Mouse (Mus musculus): ENCODE results near the gene Bmp6. TPM values are rescaled to one million over a fixed set of nuclear protein-coding genes. Genes with fewer than 3 reads are reported as not detected.

Bmp6 gene
- polyA plus RNA-seq, 1 experiment, result not detected

DNA sequence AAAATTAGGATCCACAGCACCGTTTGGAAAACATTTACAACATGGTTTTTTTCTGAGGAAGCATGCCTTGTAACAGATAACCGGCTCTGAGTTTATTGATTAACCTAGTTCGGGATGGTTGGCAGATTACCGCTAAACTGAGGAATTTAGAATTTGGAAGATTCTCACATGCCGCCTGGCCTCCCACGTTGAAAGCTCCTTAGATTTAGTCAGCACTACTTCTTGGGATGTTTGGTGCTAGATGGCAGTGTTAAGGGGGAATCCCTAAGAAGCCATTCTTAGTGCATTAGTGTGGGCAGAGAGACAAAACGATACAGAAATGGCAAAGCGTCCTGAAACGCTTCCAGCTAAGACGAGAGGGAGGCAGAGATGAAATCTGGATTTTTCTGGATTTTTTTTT lies 8.1 kb downstream of the Bmp6 start:
- no peak overlapping the region for H3K4me3 ChIP-seq (replicated peaks)
- peaks cover 19% of the 10 kb centered on the region for H3K4me1 ChIP-seq
- H3K9me3 ChIP-seq, result no peaks in the 10 kb centered on the region
- TF ChIP-seq FLI1 (IDR thresholded peaks at IDR 0.05; ENCODE audit: low read length) (no peak), GATA1 (IDR thresholded peaks at IDR 0.05; ENCODE audit: borderline replicate concordance, low read length) (no peak)
- H3K27me3 ChIP-seq (replicated peaks), result peaks cover 42% of the 10 kb centered on the region
- H3K36me3 ChIP-seq (replicated peaks; ENCODE audit: low read length), result no peaks in the 10 kb centered on the region

DNA sequence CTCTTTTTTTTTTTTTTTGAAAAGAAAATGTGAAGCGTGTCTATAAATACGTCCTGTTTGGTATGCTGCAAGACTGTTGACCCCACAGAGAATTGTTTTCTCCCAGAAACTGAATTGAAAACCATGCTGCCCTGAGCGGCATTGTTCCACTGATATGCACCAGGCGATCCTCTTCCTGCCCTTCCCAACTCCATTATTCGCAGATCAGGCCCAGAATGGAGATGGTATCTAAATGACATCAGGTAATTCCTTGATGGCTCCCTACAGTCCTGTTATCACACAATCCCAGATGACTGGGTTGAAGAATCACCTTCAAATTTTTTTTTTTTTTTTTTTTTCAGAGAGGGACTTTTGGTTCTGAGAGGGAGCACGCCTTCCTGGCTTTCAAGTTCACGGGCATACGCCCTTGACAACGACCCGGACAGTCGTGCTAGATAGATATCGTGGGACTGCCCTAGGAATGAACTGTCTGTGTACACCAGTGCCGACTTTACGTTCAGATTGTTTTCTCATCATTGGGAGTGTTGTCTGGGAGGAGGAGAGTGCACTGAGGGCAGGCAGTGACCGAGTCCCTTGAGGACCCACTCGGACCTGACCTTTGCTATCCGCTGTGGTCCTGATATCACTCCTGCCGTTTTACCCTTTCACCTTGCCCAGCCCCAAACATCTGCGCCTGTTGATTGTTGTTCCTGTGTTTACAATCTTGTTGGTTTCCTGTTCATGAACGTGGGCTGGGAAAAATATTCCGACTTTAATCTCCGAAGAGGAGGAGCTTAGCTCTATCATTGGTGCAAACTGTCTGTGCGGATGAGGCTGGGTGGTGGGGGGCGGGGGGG lies 8.7 kb downstream of the Bmp6 start:
- H3K36me3 ChIP-seq (replicated peaks; ENCODE audit: low read length), result no peaks in the 10 kb centered on the region
- H3K4me3 ChIP-seq (replicated peaks), result no peak overlapping the region
- H3K9me3 ChIP-seq, result no peaks in the 10 kb centered on the region
- peaks cover 19% of the 10 kb centered on the region for H3K4me1 ChIP-seq
- TF ChIP-seq GATA1 (IDR thresholded peaks at IDR 0.05; ENCODE audit: borderline replicate concordance, low read length), result no peak
- no peak for TF ChIP-seq FLI1 (IDR thresholded peaks at IDR 0.05; ENCODE audit: low read length)
- peaks cover 40% of the 10 kb centered on the region for H3K27me3 ChIP-seq (replicated peaks)

DNA sequence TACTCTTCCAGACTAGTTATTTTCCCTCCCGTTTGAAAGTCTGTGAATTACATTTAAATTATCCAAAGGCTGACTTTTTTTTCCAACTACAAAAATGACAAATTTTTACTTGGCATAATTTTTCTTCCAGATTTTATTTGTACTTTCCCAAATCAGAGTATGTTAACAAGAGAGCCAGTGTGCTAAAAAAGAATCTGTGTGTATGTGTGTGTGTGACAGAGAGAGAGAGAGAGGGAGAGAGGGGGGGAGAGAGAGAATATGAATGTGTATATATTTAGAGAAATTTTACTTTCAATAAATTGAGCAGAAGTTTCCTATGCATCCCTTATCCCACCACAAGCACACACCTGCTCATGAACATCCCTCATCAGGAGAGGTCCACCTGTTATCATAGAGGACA lies 9.4 kb downstream of the Bmp6 start:
- Histone ChIP-seq H3K4me1 (peaks cover 19% of the 10 kb centered on the region), H3K27me3 (replicated peaks) (peaks cover 35% of the 10 kb centered on the region), H3K9me3 (no peaks in the 10 kb centered on the region), H3K36me3 (replicated peaks; ENCODE audit: low read length) (no peaks in the 10 kb centered on the region), H3K4me3 (replicated peaks) (no peak overlapping the region)
- TF ChIP-seq GATA1 (IDR thresholded peaks at IDR 0.05; ENCODE audit: borderline replicate concordance, low read length), result no peak
- no peak for TF ChIP-seq FLI1 (IDR thresholded peaks at IDR 0.05; ENCODE audit: low read length)

DNA sequence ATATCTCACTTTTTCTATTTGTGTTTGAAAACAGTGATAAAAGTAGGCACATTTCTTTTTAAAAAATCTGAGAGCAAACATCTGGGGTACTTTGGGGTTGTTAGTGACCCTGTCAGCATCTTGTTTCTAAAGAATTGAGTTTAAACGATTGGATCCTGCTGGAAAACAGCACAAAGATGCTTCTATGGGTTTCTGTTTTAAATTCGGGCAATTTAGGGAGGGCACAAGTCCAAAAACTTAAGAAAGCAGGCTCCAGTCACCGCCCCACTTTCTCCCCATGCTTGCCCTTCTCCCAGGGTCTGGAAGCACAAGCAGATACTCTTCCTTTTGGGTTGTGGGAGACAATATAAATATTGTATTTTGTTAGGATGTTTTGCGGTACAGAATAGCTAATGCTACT lies 14.1 kb downstream of the Bmp6 start:
- Histone ChIP-seq H3K36me3 (replicated peaks; ENCODE audit: low read length) (no peaks in the 10 kb centered on the region), H3K4me3 (replicated peaks) (no peak overlapping the region), H3K9me3 (peaks cover 3% of the 10 kb centered on the region; the same call in 1 of the 2 replicates), H3K4me1 (no peaks in the 10 kb centered on the region), H3K27me3 (replicated peaks) (peaks cover 10% of the 10 kb centered on the region)
- TF ChIP-seq GATA1 (IDR thresholded peaks at IDR 0.05; ENCODE audit: borderline replicate concordance, low read length), result no peak

DNA sequence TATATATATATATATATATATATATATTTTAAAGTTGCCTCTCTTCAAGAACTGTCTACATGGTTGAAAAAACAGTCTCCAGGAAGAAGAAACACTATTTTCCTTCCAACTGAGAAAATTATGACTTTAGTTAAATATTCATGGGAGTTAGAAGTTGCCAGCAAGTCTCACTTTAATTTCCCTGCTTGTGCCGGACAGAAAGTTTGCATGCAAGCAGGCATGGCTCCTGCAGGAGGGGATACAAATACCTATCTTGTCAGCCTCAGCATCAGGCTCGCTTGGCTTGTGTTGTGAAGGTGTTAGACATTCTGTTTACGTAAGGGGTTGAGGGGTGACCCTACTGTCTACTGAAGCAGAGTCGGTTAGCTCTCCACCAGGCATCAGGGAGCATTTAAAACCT lies 17.8 kb downstream of the Bmp6 start:
- no peak for TF ChIP-seq GATA1 (IDR thresholded peaks at IDR 0.05; ENCODE audit: borderline replicate concordance, low read length)
- no peak for TF ChIP-seq FLI1 (IDR thresholded peaks at IDR 0.05; ENCODE audit: low read length)

DNA sequence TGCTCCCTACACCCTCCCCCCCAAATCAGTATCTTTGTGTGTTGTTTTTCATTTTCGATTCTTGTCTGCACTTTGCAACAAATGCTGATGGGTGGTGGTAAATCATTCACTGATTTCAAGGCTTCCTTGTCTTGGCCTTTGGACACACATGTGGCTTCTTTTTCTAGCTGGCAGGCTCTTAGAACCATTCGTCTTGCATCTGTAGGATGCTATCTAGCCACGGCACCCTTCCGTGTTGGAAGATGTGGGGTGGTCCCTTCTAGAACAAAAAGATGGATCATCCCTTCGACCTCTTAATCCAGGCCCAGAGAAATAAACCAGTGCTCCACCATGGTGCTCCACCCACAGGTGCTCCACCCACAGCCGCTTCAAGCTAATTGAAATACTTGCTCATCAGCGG lies 19.0 kb downstream of the Bmp6 start:
- no peak overlapping the region for H3K4me3 ChIP-seq (replicated peaks)
- no peaks in the 10 kb centered on the region for H3K27me3 ChIP-seq (replicated peaks)
- H3K9me3 ChIP-seq, result peaks cover 3% of the 10 kb centered on the region; the same call in 1 of the 2 replicates
- TF ChIP-seq FLI1 (IDR thresholded peaks at IDR 0.05; ENCODE audit: low read length), result no peak
- no peak for TF ChIP-seq GATA1 (IDR thresholded peaks at IDR 0.05; ENCODE audit: borderline replicate concordance, low read length)
- no peaks in the 10 kb centered on the region for H3K36me3 ChIP-seq (replicated peaks; ENCODE audit: low read length)
- H3K4me1 ChIP-seq, result no peaks in the 10 kb centered on the region

More for the DNA sequence above, 17.8 kb downstream of the Bmp6 start:
- Histone ChIP-seq H3K4me1 (no peaks in the 10 kb centered on the region), H3K4me3 (replicated peaks) (no peak overlapping the region), H3K27me3 (replicated peaks) (peaks cover 2% of the 10 kb centered on the region), H3K36me3 (replicated peaks; ENCODE audit: low read length) (no peaks in the 10 kb centered on the region), H3K9me3 (peaks cover 3% of the 10 kb centered on the region; the same call in 1 of the 2 replicates)

DNA sequence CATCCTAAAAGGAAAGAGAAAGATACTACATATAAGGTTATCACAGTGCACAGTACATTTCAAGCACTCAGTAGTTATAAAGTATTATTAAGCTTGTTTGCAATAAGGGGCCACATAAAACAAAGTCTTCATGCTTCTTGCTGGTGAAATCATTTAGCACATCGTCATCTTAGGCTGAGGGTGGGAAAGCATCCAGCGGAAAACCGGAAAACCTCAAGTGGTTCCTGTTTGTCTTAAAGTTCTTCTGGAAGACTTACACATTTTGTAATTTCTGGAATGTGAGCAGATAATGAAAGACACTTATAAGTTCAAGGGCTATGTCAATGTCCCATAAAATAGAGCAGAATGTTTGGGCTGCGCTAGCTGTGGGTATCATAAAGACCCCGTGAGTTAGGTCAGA lies 24.7 kb downstream of the Bmp6 start:
- Histone ChIP-seq H3K4me1 (no peaks in the 10 kb centered on the region), H3K9me3 (no peaks in the 10 kb centered on the region), H3K36me3 (replicated peaks; ENCODE audit: low read length) (no peaks in the 10 kb centered on the region), H3K4me3 (replicated peaks) (no peak overlapping the region), H3K27me3 (replicated peaks) (no peaks in the 10 kb centered on the region)
- TF ChIP-seq GATA1 (IDR thresholded peaks at IDR 0.05; ENCODE audit: borderline replicate concordance, low read length) (no peak), FLI1 (IDR thresholded peaks at IDR 0.05; ENCODE audit: low read length) (no peak)

DNA sequence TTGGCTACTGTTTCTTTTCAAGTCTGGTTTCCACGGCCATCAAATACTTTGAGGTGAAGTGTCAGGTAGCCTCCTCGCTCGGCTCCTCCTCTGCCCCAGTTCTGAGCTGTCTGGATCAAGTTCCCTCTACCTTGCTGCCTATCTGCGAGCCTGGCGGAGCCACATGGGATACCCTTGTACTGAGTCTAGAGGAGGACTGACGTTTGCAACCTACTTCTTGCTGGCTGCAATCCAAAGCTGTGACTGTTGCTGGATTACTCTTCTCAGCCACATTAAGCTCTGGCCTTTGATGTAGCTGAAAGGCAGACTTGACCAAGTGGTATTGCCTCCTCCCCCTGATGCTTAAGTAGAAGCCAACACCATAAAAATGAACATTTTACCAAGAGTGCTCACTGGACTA lies 31.2 kb downstream of the Bmp6 start:
- TF ChIP-seq FLI1 (IDR thresholded peaks at IDR 0.05; ENCODE audit: low read length) (no peak), GATA1 (IDR thresholded peaks at IDR 0.05; ENCODE audit: borderline replicate concordance, low read length) (no peak)
- no peak overlapping the region for H3K4me3 ChIP-seq (replicated peaks)
- H3K27me3 ChIP-seq (replicated peaks), result no peaks in the 10 kb centered on the region
- no peaks in the 10 kb centered on the region for H3K4me1 ChIP-seq
- H3K9me3 ChIP-seq, result peaks cover 15% of the 10 kb centered on the region
- no peaks in the 10 kb centered on the region for H3K36me3 ChIP-seq (replicated peaks; ENCODE audit: low read length)

DNA sequence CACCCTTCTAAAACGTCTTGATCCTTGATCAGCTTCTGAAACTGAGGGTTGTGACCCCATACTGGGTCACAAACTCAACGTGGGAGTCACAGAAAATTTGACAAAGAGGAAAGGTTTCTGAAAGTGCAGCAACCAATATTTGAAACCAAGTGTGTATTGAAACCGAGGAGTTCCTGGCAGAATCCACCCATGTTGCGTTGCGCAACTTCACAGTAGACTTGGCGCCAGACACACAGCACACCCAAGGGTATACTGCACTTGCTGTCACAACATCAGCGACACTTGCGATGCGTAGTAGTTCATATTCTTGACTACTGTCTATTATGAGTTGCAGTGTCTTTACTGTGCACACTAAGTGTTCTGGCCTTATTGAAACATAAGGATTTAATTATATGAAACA lies 32.4 kb downstream of the Bmp6 start:
- Histone ChIP-seq H3K36me3 (replicated peaks; ENCODE audit: low read length) (no peaks in the 10 kb centered on the region), H3K4me1 (no peaks in the 10 kb centered on the region), H3K9me3 (peaks cover 15% of the 10 kb centered on the region), H3K4me3 (replicated peaks) (peak overlapping the region; percentile 39), H3K27me3 (replicated peaks) (no peaks in the 10 kb centered on the region)
- no peak for TF ChIP-seq FLI1 (IDR thresholded peaks at IDR 0.05; ENCODE audit: low read length)
- TF ChIP-seq GATA1 (IDR thresholded peaks at IDR 0.05; ENCODE audit: borderline replicate concordance, low read length), result no peak

DNA sequence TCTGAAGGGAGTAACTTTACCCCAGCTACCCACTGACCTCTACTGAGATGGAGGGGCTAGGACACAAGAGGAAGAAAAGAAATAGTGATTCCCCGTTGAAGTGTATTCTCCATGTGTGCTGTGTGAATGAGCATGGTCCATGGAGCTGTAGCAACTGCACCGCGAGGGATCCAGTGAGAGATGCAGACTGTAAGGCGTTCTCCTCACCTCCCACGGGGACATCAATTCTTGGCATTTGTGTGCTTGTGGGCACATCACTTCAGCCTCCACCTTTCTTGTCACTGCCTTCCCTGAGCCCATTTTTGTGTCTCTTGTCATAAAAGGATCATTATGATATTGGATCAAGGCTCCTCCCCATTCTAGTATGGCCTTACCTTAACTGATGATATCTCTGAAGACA lies 34.9 kb downstream of the Bmp6 start:
- Histone ChIP-seq H3K9me3 (peaks cover 15% of the 10 kb centered on the region), H3K36me3 (replicated peaks; ENCODE audit: low read length) (no peaks in the 10 kb centered on the region), H3K27me3 (replicated peaks) (no peaks in the 10 kb centered on the region), H3K4me1 (no peaks in the 10 kb centered on the region), H3K4me3 (replicated peaks) (no peak overlapping the region)
- TF ChIP-seq GATA1 (IDR thresholded peaks at IDR 0.05; ENCODE audit: borderline replicate concordance, low read length), result no peak
- no peak for TF ChIP-seq FLI1 (IDR thresholded peaks at IDR 0.05; ENCODE audit: low read length)
